In the genomic region with DNA sequence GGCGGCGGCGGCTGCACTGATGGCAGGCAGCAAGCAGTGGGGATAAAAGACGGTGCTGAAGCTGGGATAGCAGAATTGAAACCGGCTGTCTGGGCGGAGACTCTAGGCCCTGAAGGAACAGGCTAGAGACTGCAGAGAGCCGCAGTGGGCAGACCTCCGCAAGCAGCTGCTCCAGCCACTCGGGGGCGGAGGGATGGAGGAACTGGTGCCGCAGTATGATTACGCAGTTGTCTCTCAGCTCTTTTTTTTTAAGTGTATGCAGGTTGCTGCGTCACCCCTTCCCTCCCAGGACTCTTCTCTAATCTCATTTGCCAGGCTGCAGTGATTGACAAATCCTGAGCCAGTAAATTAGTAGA, we compare ENCODE assay signal across 8 mouse cellular contexts. TPM values are rescaled to one million over a fixed set of nuclear protein-coding genes. Genes with fewer than 3 reads are reported as not detected.
A peak's percentile ranks its signal among the peaks of the same experiment; 100 is the strongest.
DNase-seq lines count a peak whose midpoint lies in the region; TF ChIP-seq lines count a peak whose summit lies in the region.

Nap1l2 (minus strand) TSS at position 210 of the 356 bp plus-strand sequence.

- H3K79me2 ChIP-seq in macrophage (ENCODE audit: inconsistent target): no peaks in the 10 kb centered on the region

- no peak for TF ChIP-seq POLR2A in ES-Bruce4 (IDR thresholded peaks at IDR 0.05; ENCODE audit: insufficient read depth, low read length)
- no peak for TF ChIP-seq POLR2A in small intestine, adult 2 months (IDR thresholded peaks at IDR 0.05; ENCODE audit: low read depth, low read length)

- H3K36me3 ChIP-seq in ES-Bruce4 (ENCODE audit: control insufficient read depth, insufficient read depth, low read length, poor library complexity, severe bottlenecking): no peaks in the 10 kb centered on the region
- no peaks in the 10 kb centered on the region for H3K36me3 ChIP-seq in forebrain, embryonic 10.5 days (replicated peaks)
- H3K36me3 ChIP-seq in macrophage (ENCODE audit: inconsistent target): no peaks in the 10 kb centered on the region
- H3K36me3 ChIP-seq in small intestine, adult 2 months (ENCODE audit: control insufficient read depth, insufficient read depth, low read length): no peaks in the 10 kb centered on the region

- H3K9me3 ChIP-seq in ES-Bruce4 (replicated peaks; ENCODE audit: control insufficient read depth, insufficient read depth, low read length, poor library complexity, severe bottlenecking): no peaks in the 10 kb centered on the region
- no peaks in the 10 kb centered on the region for H3K9me3 ChIP-seq in forebrain, embryonic 10.5 days

- H3K4me1 ChIP-seq in ES-Bruce4 (ENCODE audit: control insufficient read depth, insufficient read depth, low read length): no peaks in the 10 kb centered on the region
- H3K4me1 ChIP-seq in forebrain, embryonic 10.5 days: no peaks in the 10 kb centered on the region
- no peaks in the 10 kb centered on the region for H3K4me1 ChIP-seq in small intestine, adult 2 months (ENCODE audit: control insufficient read depth, insufficient read depth, insufficient read length, low read length)

- TF ChIP-seq EP300 in ES-Bruce4 (IDR thresholded peaks at IDR 0.05; ENCODE audit: insufficient read depth, low read depth, low read length): no peak

- peak within 1 kb of the TSS; percentile 8; the same call in 1 of the 2 replicates for H3K9ac ChIP-seq in ES-Bruce4 (ENCODE audit: low read depth, poor library complexity, severe bottlenecking)

- peak; percentile 97 for DNase-seq in brain, adult 2 months (ENCODE audit: low read depth, low spot score)
- DNase-seq in forebrain, embryonic 10.5 days (ENCODE audit: extremely low spot score, low spot score): peak; percentile 43
- peak; percentile 3 to 5 for DNase-seq in heart, postnatal 14 days
- peak; percentile 44 to 47 for DNase-seq in layer of hippocampus, postnatal 25 days (ENCODE audit: extremely low spot score in 1 of 2, low spot score in 1 of 2)
- DNase-seq in thymus, postnatal 14 days: no peak

- intact Hi-C loops in heart, postnatal 14 days (cut with DNase I): no loop called here

- peak within 1 kb of the TSS; percentile 66 for H3K4me3 ChIP-seq in ES-Bruce4 (ENCODE audit: low read depth, low read length)
- peak within 1 kb of the TSS; percentile 55 for H3K4me3 ChIP-seq in forebrain, embryonic 10.5 days
- peak within 1 kb of the TSS; percentile 3; the same call in 1 of the 2 replicates for H3K4me3 ChIP-seq in macrophage (ENCODE audit: inconsistent target)
- peak within 1 kb of the TSS; percentile 16 for H3K4me3 ChIP-seq in small intestine, adult 2 months (ENCODE audit: low read depth, low read length)

- H3K27me3 ChIP-seq in ES-Bruce4 (ENCODE audit: control insufficient read depth, insufficient read depth, low read length, poor library complexity, severe bottlenecking): no peaks in the 10 kb centered on the region
- peaks cover 73% of the 10 kb centered on the region for H3K27me3 ChIP-seq in forebrain, embryonic 10.5 days (ENCODE audit: poor library complexity, severe bottlenecking)
- H3K27me3 ChIP-seq in small intestine, adult 2 months (ENCODE audit: control insufficient read depth, insufficient read depth, low read length): no peaks in the 10 kb centered on the region

- H3K27ac ChIP-seq in ES-Bruce4 (ENCODE audit: insufficient read depth, low read length) (no peak within 1 kb of the TSS), macrophage (no peak within 1 kb of the TSS)
- peak within 1 kb of the TSS; percentile 77 for H3K27ac ChIP-seq in forebrain, embryonic 10.5 days
- no peak within 1 kb of the TSS for H3K27ac ChIP-seq in small intestine, adult 2 months (ENCODE audit: insufficient read depth, low read depth, low read length)

- WGBS in forebrain, embryonic 10.5 days: 21% methylated on average over 13 of the region's 13 CpGs
- 22% methylated on average over 13 of the region's 13 CpGs for WGBS in macrophage (ENCODE audit: missing documents)
- 20% methylated on average over 13 of the region's 13 CpGs for WGBS in small intestine, adult 2 months

- TF ChIP-seq CTCF in ES-Bruce4 (IDR thresholded peaks at IDR 0.05; ENCODE audit: low read depth, low read length): no peak
- TF ChIP-seq CTCF in small intestine, adult 2 months (IDR thresholded peaks at IDR 0.05; ENCODE audit: extremely low read depth, insufficient read length, insufficient replicate concordance, low read depth, low read length): no peak

RNA-seq across cellular contexts. Expression of gene Nap1l2, which starts in this region (rescaled TPM):
- polyA plus RNA-seq in ES-Bruce4 (2011; ENCODE audit: insufficient read depth, insufficient read length, low read depth, missing spikeins): 4.5 and 4.7 TPM in 2 replicates
- 5.9 and 7.6 TPM in 2 replicates for polyA plus RNA-seq in forebrain, embryonic 10.5 days (2016; fragmentation: Nextera tagmentation; extraction: Ambion mirVana)
- not detected for total RNA-seq in heart, postnatal 14 days (2021)
- 10 to 100 TPM; 81.3 to 83.3 TPM for total RNA-seq in layer of hippocampus, postnatal 25 days (2021)
- total RNA-seq in macrophage (2018; cell fraction: chromatin; rRNA removed): under 1 TPM in 1 of 26 experiments, not detected in 25; 0.41 TPM
- total RNA-seq in macrophage (2018; cell fraction: cytosol; rRNA removed): under 1 TPM in 19 of 26 experiments, not detected in 7; 0.04 to 0.16 (median 0.07) TPM
- under 1 TPM in 5 of 26 experiments, not detected in 21; 0.17 to 0.61 (median 0.44) TPM for total RNA-seq in macrophage (2018; cell fraction: nucleus; rRNA removed)
- 0.17 to 0.19 TPM in 2 of 3 replicates, not detected in the other for polyA plus RNA-seq in macrophage (2018)
- polyA plus RNA-seq in small intestine, adult 2 months (2012; rRNA removed): not detected in 2 replicates

Comparison
In these comparisons a context has a peak if more than half of its experiments do, and no peak if none do; other contexts are left out.
1. RNA of gene Nap1l2 (total RNA-seq): 81.3 to 83.3 TPM in layer of hippocampus, postnatal 25 days; not detected in heart, postnatal 14 days; every median in the first group is over 10 times any median in the second.
2. Peak in DNase-seq in heart, postnatal 14 days; RNA of the gene not detected or under 1 TPM.
3. H3K4me3 ChIP-seq: peak in every context shown above with its lines; median percentile 66 in ES-Bruce4; 55 in forebrain, embryonic 10.5 days; 16 in small intestine, adult 2 months; 3 in macrophage.